Mouse (Mus musculus) bone marrow, adult 2 months (tissue): ENCODE data around the gene Cd59a. TPM values are rescaled to one million over a fixed set of nuclear protein-coding genes. Genes with fewer than 3 reads are reported as not detected.
"Not testable (repeated sequence)": the region's sequence is repeated elsewhere in the genome, so short reads cannot be mapped to it uniquely, and the experiment has no call there.

ENCODE experiments used
- H3K27ac ChIP-seq: fragments of 200-500 bp; 2 replicates; pipeline ENCODE4 v1.5.1; 2012; ENCODE audit warnings: low read depth, mild to moderate bottlenecking, control low read depth, inconsistent platforms, low read length; ENCODE audit not compliant: control insufficient read depth, poor library complexity, insufficient read depth
- H3K4me1 ChIP-seq: fragments of 200-500 bp; 2 replicates; pipeline ENCODE4 v1.6.1; 2011; ENCODE audit warnings: low read length; ENCODE audit not compliant: control insufficient read depth, insufficient read depth
- H3K4me3 ChIP-seq: fragments of 200-500 bp; replicated peaks from 2 replicates; pipeline ENCODE3; 2011; ENCODE audit warnings: mild to moderate bottlenecking, low read depth, low read length, control low read depth; ENCODE audit not compliant: control insufficient read depth
- CTCF ChIP-seq: fragments of 200-500 bp; IDR thresholded peaks from 2 replicates; pipeline ENCODE4 v1.5.1; 2011; ENCODE audit warnings: low read length, control low read depth; ENCODE audit not compliant: control insufficient read depth, insufficient read depth
- POLR2A ChIP-seq: fragments of 200-500 bp; IDR thresholded peaks from 2 replicates; pipeline ENCODE4 v1.6.1; 2011; ENCODE audit warnings: low read depth, mild to moderate bottlenecking, control low read depth, low read length, borderline replicate concordance; ENCODE audit not compliant: control insufficient read depth
- WGBS: fragments of 180-500 bp; shearing (Covaris S2); methylation state at CpG from one replicate; pipeline ENCODE4 v1.1.7; 2018; 5-methylcytosine and 5-hydroxymethylcytosine counted together
- polyA plus RNA-seq: library from polyadenylated mRNA; stranded (reverse); fragments of >200 nt; gene quantifications from 2 replicates; pipeline ENCODE4 v1.2.4, GENCODE M21; 2011; ENCODE audit warnings: low replicate concordance; ENCODE audit not compliant: missing spikeins, insufficient read depth, insufficient read length

The Cd59a gene
- polyA plus RNA-seq, 1 experiment = 22.6 TPM

DNA sequence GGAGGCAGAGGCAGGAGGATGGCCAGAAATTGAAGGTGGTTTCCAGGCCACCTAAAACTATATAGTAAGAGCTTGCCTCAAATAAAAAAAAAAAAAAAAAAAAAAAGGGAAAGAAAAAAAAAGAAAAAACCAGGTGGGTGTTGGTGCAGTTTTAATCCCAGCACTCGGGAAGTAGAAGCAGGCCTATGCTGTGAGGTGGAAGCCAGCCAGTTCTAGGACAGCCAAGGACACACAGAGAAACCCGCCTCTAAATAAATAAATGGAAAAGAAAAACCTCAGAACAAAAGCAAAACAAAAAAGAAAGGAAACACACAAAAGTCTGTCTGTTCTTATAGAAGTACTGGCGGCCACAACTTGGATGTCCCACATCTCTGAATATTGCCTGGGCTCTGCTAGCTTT, 19.3 kb downstream of the Cd59a start:
- Histone ChIP-seq H3K27ac (no peak overlapping the region), H3K4me1 (no peaks in the 10 kb centered on the region), H3K4me3 (no peak overlapping the region)
- WGBS = 86% methylated on average over 3 of the region's 3 CpGs
- TF ChIP-seq CTCF = no peak
- TF ChIP-seq POLR2A = no peak

DNA sequence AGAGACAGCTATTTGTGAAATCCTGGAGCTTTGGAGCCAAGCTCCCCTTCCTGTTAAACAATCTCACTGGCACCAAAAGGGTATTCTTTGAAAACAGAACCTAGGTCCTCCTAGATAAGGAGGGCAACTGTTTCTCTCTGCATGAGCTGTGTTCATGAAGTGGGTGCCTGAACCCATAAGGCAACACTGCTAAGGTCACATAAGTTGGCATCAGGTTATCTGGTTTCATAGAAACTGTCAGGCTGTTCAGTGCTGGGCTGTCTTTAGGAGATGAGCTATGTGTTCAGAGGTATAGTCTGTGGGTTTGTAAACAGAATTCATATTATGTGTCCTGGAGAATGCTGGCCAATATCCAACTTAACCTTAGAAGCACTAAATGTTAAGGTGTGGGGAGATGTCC, 21.6 kb downstream of the Cd59a start:
- H3K27ac ChIP-seq, H3K4me1 ChIP-seq, H3K4me3 ChIP-seq: not testable (repeated sequence)

GRCm38 (mm10) chr2:104119097-104119496, 23.5 kb downstream of the Cd59a start:
- Histone ChIP-seq H3K4me1 (peaks cover 1% of the 10 kb centered on the region; the same call in 1 of the 2 replicates), H3K4me3 (no peak overlapping the region), H3K27ac (no peak overlapping the region)
- TF ChIP-seq CTCF (no peak), POLR2A (no peak)
- 89% methylated on average over 1 of the region's 1 CpGs for WGBS

DNA sequence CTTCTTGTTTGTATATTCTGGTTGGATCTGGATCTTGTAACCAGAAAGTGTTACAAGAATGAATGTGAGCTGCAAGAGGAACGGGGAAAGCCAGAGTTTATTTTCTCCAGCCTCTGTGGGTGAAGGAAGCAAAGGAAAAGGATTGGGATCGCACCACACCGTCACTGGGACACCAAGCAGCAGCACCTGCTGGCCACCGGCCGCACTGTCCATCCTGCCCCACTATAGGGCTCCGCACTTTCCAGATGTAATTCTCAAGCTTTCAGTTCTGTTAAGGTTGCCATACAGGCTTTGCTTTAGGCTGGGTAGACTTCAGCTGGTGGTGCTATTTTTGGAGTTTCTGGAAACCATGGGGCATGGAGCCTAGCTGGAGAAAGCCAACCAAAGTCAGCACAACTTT, 24.7 kb downstream of the Cd59a start:
- H3K4me1 ChIP-seq = peaks cover 1% of the 10 kb centered on the region; the same call in 1 of the 2 replicates
- WGBS = 90% methylated on average over 6 of the region's 6 CpGs
- H3K27ac ChIP-seq = peak overlapping the region; percentile 25; the same call in 1 of the 2 replicates
- TF ChIP-seq CTCF (no peak), POLR2A (no peak)
- no peak overlapping the region for H3K4me3 ChIP-seq

DNA sequence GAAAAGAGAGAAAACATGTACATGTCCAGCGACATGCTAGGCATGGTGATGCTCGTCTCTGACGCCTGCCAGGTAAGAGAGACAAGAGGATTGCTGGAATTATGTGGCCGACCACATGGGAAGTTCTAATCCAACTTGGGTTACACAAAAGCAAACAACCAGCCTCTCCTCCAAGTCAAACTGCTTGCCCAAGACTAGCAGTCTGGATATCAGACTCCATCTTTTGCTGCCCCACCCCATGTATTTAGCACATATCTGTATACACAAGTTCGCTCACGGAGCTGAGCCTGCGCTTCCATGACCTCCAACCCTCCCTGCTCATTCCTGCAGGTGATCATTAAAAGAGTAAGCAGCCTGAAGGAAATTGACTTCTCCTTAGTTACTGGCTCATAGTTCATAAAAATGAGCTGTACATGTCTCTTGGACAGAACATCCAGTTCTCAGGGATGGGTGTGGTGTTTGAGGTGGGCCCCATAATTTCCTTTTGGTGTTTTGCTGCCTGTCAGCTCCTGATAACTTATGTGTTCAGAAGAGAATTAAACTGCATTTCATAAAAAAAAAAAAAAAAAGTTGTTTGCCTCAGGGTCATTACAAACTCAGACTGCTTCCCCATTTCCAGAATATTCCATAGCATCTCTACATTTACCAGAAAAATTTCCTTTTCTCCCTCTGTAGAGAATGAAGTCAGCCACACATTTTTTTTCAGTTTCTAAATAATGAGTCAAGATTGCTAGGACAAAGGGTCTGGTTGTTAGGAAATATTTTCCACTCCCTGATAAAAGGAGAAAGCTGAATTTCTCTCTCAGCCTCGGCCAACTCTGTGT, 26.3 kb downstream of the Cd59a start:
- TF ChIP-seq POLR2A (no peak), CTCF (no peak)
- WGBS = 56% methylated on average over 8 of the region's 8 CpGs
- H3K4me1 ChIP-seq = peaks cover 1% of the 10 kb centered on the region; the same call in 1 of the 2 replicates
- no peak overlapping the region for H3K4me3 ChIP-seq
- peak overlapping the region; percentile 85 for H3K27ac ChIP-seq

DNA sequence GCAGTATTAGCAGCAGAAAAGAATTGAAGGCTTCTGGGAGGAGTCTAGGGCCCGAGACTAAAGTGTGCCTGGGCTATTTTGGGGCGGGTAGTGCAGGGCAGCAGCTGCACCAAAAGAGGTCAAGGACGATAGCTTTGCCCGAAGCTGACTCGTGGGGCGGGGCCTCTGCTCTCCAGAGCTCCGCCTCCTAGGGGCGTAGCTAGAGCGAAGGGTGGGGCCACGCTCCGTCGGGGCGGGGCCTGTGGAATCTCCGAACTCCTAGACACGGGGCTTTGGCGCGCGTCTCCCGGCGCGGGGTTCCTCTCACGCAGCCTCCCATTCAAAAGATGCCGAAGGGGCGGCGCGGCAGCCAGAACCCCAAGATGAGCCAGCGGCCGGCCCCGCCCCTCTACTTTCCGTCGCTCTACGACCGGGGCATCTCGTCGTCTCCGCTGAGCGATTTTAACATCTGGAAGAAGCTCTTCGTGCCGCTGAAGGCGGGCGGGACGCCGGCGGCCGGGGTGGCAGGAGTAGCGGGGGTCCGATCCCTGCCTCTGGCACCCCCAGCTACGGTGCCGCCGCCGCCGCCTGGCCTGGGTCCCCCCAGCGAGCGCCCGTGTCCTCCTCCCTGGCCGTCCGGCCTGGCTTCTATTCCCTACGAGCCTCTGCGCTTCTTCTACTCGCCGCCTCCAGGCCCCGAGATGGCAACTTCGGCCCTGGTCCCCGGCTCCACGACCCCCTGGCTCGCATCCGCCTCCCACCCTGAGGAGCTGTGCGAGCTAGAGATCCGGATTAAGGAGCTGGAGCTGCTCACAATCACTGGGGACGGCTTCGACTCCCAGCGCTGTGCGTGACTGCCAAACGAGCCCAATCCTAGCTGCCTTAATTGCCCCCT, 27.1 kb downstream of the Cd59a start, which contains the start of gene A930018P22Rik:
Gene A930018P22Rik (plus strand): TSS at position 265 of the 874 bp plus-strand sequence.
- WGBS = 1% methylated on average over 74 of the region's 74 CpGs
- Histone ChIP-seq H3K4me3 (peak within 1 kb of the TSS; percentile 28), H3K27ac (peak within 1 kb of the TSS; percentile 85), H3K4me1 (peaks cover 1% of the 10 kb centered on the region; the same call in 1 of the 2 replicates)
- TF ChIP-seq CTCF (no peak), POLR2A (peak; percentile 75; the same call in 1 of the 2 replicates)

DNA sequence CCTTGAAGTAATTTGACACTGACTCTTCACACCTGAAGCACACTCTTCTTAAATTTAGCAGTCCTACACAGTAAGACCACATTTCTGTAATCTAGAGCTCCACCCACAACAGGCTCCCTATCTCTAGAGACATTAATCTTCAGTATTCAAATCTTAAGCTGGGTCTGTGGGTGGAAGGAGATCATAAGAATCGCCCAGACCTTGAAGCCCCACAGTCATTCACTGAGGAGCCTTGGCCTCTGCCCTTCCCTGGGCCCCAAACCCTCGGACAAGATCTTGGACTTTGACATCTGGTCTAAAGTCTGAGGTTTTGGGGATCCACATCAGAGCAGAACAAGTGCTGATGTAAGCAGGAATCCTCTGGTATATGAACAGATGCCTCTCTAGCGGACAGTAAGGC, 27.9 kb downstream of the Cd59a start:
- TF ChIP-seq POLR2A (no peak), CTCF (no peak)
- WGBS = 38% methylated on average over 3 of the region's 3 CpGs
- Histone ChIP-seq H3K4me1 (peaks cover 1% of the 10 kb centered on the region; the same call in 1 of the 2 replicates), H3K27ac (no peak overlapping the region), H3K4me3 (peak overlapping the region; percentile 28)

- TF ChIP-seq POLR2A = no peak
- TF ChIP-seq CTCF = no peak
- 65% methylated on average over 5 of the region's 5 CpGs for WGBS
- H3K4me1 ChIP-seq = peaks cover 1% of the 10 kb centered on the region; the same call in 1 of the 2 replicates
- no peak overlapping the region for H3K4me3 ChIP-seq
- H3K27ac ChIP-seq = no peak overlapping the region
These were observed 28.5 kb downstream of the Cd59a start for GRCm38 (mm10) chr2:104124071-104124470.
